Mouse (Mus musculus) G1E (cell line): Measurements from ENCODE around the gene Dram1.

Experiments
- CTCF ChIP-seq: IDR thresholded peaks from 2 replicates; pipeline ENCODE4 v1.5.1; 2012; ENCODE audit warnings: low read depth, low read length, inconsistent platforms, mixed read lengths
- GATA1 ChIP-seq: IDR thresholded peaks from 2 replicates; pipeline ENCODE4 v1.6.1; 2012; ENCODE audit warnings: borderline replicate concordance, low read length, inconsistent platforms, mixed read lengths
- POLR2AphosphoS5 ChIP-seq: IDR thresholded peaks from 2 replicates; pipeline ENCODE4 v1.6.1; 2012; ENCODE audit warnings: low read depth, low read length, inconsistent platforms; ENCODE audit not compliant: insufficient replicate concordance

DNA sequence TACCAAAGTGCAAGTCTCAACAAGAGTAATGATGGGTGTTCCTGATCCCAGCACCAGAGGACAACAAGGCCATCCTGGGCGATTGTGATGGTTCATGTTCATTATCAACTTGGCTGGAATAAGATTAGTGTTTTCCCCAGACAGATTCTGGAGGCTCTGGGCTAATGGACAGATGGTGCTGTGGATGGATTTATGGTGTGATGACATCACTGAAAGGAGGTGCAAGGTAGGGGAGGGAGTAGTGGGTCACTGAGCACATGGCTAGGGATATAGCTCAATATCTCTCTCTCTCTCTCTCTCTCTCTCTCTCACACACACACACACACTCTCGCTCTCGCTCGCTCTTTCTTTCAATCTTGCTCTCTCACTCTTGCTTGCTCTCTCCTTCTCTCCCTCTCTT lies 60.7 kb downstream of the Dram1 start:
- TF ChIP-seq CTCF (no peak), POLR2AphosphoS5 (no peak), GATA1 (no peak)
